Mouse (Mus musculus) heart, adult 11 months (tissue): ENCODE measurements around the gene Tcp11.

Experiments used
- DNase-seq: peaks from one replicate; pipeline ENCODE4 v3.0.0; 2022

The Tcp11 gene

GRCm38 (mm10) chr17:28034986-28035385 lies 45.5 kb downstream of the Tcp11 start:
- peak; percentile 97 for DNase-seq

GRCm38 (mm10) chr17:28033046-28033580 lies 47.3 kb downstream of the Tcp11 start:
- DNase-seq, result no peak

GRCm38 (mm10) chr17:28032219-28032618 lies 48.2 kb downstream of the Tcp11 start:
- DNase-seq, result peak; percentile 90

- DNase-seq, result peak; percentile 90
These were observed 49.0 kb downstream of the Tcp11 start for GRCm38 (mm10) chr17:28031281-28031941.

- peak; percentile 97 for DNase-seq
These were observed 50.0 kb downstream of the Tcp11 start for GRCm38 (mm10) chr17:28030446-28030845.

GRCm38 (mm10) chr17:28029308-28029707 lies 51.1 kb downstream of the Tcp11 start:
- peak; percentile 98 for DNase-seq

- no peak for DNase-seq
These were observed 52.2 kb downstream of the Tcp11 start for GRCm38 (mm10) chr17:28028236-28028635.

GRCm38 (mm10) chr17:28027197-28027596 lies 53.2 kb downstream of the Tcp11 start:
- peak; percentile 89 for DNase-seq

- peak; percentile 97 for DNase-seq
These were observed 54.1 kb downstream of the Tcp11 start for GRCm38 (mm10) chr17:28026111-28026872.

GRCm38 (mm10) chr17:28025541-28025961 lies 54.9 kb downstream of the Tcp11 start:
- DNase-seq, result no peak

- peak; percentile 87 for DNase-seq
These were observed 57.4 kb downstream of the Tcp11 start for GRCm38 (mm10) chr17:28022854-28023655.

GRCm38 (mm10) chr17:28021911-28022310 lies 58.5 kb downstream of the Tcp11 start:
- peak; percentile 96 for DNase-seq

- peak; percentile 95 for DNase-seq
These were observed 60.4 kb downstream of the Tcp11 start for GRCm38 (mm10) chr17:28019785-28020696.

GRCm38 (mm10) chr17:28018776-28019175 lies 61.7 kb downstream of the Tcp11 start:
- no peak for DNase-seq

- no peak for DNase-seq
These were observed 62.1 kb downstream of the Tcp11 start for GRCm38 (mm10) chr17:28018344-28018743.
